Mouse (Mus musculus): ENCODE results near the gene Spag9. TPM values are rescaled to one million over a fixed set of nuclear protein-coding genes. Genes with fewer than 3 reads are reported as not detected.
A peak's percentile ranks its signal among the peaks of the same experiment; 100 is the strongest.

The Spag9 gene
- polyA plus RNA-seq, 1 experiment from 2014 or later, result 96.2 TPM

DNA sequence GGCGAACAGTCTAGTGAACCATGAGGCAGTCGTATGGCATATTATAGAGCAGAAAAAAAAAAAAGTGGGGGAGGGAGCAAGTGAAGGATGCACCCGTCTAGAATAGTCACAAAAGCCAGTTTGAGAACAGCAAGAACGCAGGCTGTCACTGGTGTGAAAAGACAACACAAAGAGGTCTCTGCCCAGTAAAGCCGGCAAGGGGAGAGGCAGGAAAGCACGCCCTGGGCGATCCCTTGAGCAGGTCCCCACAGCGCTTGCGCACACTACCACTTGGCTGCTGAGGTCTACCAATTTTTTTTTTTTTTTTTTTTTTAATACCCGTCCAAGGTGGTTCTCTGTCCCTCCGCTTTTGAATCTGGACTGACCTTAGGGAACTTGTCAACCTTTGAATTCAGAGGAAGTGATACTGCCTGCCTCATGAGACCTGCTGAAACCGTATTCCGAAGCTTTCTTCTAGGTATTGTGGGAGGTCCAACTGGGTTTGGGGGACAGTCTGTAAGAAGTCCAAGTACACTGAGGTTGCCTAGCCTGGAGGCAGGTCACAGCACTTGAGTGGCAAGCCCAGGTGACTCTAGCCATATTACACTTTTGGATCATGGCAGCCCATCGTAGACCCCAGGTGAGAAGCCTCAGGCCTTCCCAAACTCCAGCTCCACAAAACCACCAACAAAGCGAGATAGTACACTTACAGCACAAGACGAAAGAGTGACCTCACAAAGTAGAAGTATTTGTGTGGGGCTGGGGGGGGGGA, 153.8 kb downstream of the Spag9 start:
- 27% methylated on average over 16 of the region's 16 CpGs for WGBS
- Histone ChIP-seq H3K27me3 (replicated peaks) (0 out of 2 replicates have a peak, but pooled peaks cover 8% of the 10 kb centered on the region), H3K27ac (peak overlapping the region; percentile 53; the same call in 1 of the 2 replicates), H3K4me1 (peaks cover 22% of the 10 kb centered on the region; the same call in 1 of the 2 replicates), H3K4me2 (replicated peaks) (peak overlapping the region; percentile 76), H3K4me3 (peak overlapping the region; percentile 38), H3K9me3 (no peaks in the 10 kb centered on the region), H3K9ac (peak overlapping the region; percentile 62), H3K36me3 (no peaks in the 10 kb centered on the region)
- ATAC-seq (ENCODE audit: low FRiP score, low read depth), result peak; percentile 26; the same call in 1 of the 2 replicates

DNA sequence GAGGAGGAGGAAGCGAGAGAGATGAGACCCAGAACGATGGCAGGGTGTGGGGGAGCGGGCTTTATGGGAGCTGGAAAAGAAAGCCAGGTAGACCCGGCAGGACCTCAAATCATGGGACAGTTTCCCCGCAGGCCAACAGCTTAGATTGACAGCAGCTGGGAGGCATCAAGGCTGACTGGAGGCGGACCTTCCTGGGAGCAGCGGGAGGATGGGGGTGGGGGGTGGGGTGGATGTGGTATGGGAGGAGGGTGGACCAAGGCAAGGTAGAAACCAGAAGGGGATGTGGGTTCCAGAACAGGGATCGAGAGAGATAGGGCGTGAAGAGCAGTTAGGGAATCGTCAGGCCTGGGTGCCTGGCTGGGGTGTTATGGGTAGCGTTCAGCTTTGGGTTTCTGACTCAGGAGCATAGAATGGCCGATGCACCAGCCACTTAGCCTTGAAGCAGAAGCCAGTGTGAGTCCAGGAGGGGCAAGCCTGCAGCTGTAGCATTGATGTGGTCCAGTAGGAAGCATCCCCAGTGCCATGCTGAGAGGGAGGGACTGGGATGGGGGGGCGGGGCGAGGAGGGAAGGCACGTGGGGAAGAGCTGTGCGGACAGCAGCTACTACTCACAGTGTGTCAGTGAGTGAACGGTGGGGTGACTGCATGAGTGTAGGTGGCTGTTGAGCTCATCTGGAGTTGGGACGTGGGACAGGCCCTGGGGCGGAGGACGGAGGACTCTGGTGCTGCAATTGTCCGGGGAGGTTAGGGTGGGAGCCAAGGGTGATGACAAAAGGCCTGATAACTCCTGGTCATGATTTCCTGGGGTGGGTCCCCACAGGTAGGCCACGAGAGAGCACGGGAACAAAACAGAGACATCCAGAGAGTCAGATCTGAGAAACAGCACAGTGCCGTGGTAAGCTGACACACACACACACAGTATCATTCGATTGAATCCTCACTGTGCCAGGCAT, 154.9 kb downstream of the Spag9 start:
- H3K9ac ChIP-seq, result no peak overlapping the region
- no peaks in the 10 kb centered on the region for H3K9me3 ChIP-seq
- H3K4me1 ChIP-seq, result peaks cover 22% of the 10 kb centered on the region; the same call in 1 of the 2 replicates
- H3K27ac ChIP-seq, result no peak overlapping the region
- 0 out of 2 replicates have a peak overlapping the region, but pooled peaks have one; percentile 13 for H3K4me2 ChIP-seq (replicated peaks)
- ATAC-seq (ENCODE audit: low FRiP score, low read depth), result peak; percentile 10; the same call in 1 of the 2 replicates
- 35% methylated on average over 25 of the region's 25 CpGs for WGBS
- no peak overlapping the region for H3K4me3 ChIP-seq
- H3K27me3 ChIP-seq (replicated peaks), result 0 out of 2 replicates have a peak, but pooled peaks cover 8% of the 10 kb centered on the region
- H3K36me3 ChIP-seq, result no peaks in the 10 kb centered on the region

- Histone ChIP-seq H3K9ac (no peak overlapping the region), H3K9me3 (no peaks in the 10 kb centered on the region), H3K36me3 (no peaks in the 10 kb centered on the region), H3K4me3 (no peak overlapping the region), H3K27ac (no peak overlapping the region), H3K4me1 (peaks cover 27% of the 10 kb centered on the region), H3K4me2 (replicated peaks) (no peak overlapping the region), H3K27me3 (replicated peaks) (0 out of 2 replicates have a peak, but pooled peaks cover 8% of the 10 kb centered on the region)
- no peak for ATAC-seq (ENCODE audit: low FRiP score, low read depth)
- WGBS, result 87% methylated on average over 3 of the region's 3 CpGs
These were observed 158.3 kb downstream of the Spag9 start for GRCm38 (mm10) chr11:94154201-94154600.

DNA sequence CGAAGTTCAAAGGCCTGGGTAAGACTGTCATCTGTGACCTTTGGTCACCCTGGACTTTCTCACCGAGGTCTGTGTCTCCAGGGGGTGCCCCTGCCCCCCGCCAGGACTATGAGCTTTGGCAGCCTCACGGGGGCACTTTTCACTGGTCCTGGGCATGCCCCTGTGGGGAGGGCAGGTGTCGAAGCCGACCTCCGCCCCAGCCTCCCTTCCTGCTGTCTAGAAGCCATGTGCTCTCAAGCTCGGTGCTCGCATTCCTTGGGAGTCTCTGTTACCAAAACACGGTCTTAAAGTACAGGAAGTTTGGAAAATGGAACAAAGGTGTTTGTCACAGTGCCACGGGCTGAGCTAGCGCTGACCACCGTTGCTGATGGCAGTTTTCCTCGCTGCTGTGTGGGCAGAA, 162.6 kb downstream of the Spag9 start:
- Histone ChIP-seq H3K9me3 (no peaks in the 10 kb centered on the region), H3K4me3 (no peak overlapping the region), H3K27me3 (replicated peaks) (no peaks in the 10 kb centered on the region), H3K9ac (no peak overlapping the region), H3K4me1 (peaks cover 46% of the 10 kb centered on the region), H3K4me2 (replicated peaks) (no peak overlapping the region), H3K36me3 (no peaks in the 10 kb centered on the region), H3K27ac (no peak overlapping the region)
- no peak for ATAC-seq (ENCODE audit: low FRiP score, low read depth)
- 45% methylated on average over 14 of the region's 14 CpGs for WGBS

GRCm38 (mm10) chr11:94159066-94159880, 163.4 kb downstream of the Spag9 start:
- Histone ChIP-seq H3K9me3 (no peaks in the 10 kb centered on the region), H3K27ac (peak overlapping the region; percentile 98), H3K9ac (0 out of 2 replicates have a peak overlapping the region, but pooled peaks have one; percentile 46), H3K36me3 (no peaks in the 10 kb centered on the region), H3K4me3 (no peak overlapping the region), H3K27me3 (replicated peaks) (no peaks in the 10 kb centered on the region), H3K4me2 (replicated peaks) (peak overlapping the region; percentile 54), H3K4me1 (peaks cover 48% of the 10 kb centered on the region)
- 36% methylated on average over 14 of the region's 14 CpGs for WGBS
- no peak for ATAC-seq (ENCODE audit: low FRiP score, low read depth)

- WGBS, result 18% methylated on average over 7 of the region's 7 CpGs
- H3K27me3 ChIP-seq (replicated peaks), result no peaks in the 10 kb centered on the region
- no peaks in the 10 kb centered on the region for H3K36me3 ChIP-seq
- peak overlapping the region; percentile 54 for H3K4me2 ChIP-seq (replicated peaks)
- peak; percentile 17 for ATAC-seq (ENCODE audit: low FRiP score, low read depth)
- peak overlapping the region; percentile 98 for H3K27ac ChIP-seq
- peak overlapping the region; percentile 46 for H3K9ac ChIP-seq
- no peak overlapping the region for H3K4me3 ChIP-seq
- peaks cover 48% of the 10 kb centered on the region for H3K4me1 ChIP-seq
- no peaks in the 10 kb centered on the region for H3K9me3 ChIP-seq
These were observed 164.1 kb downstream of the Spag9 start for GRCm38 (mm10) chr11:94159911-94160415.

- ATAC-seq (ENCODE audit: low FRiP score, low read depth), result peak; percentile 97
- H3K27ac ChIP-seq, result peak overlapping the region; percentile 98
- 5% methylated on average over 23 of the region's 23 CpGs for WGBS
- no peaks in the 10 kb centered on the region for H3K9me3 ChIP-seq
- H3K4me3 ChIP-seq, result peak overlapping the region; percentile 9; the same call in 1 of the 2 replicates
- peak overlapping the region; percentile 54 for H3K4me2 ChIP-seq (replicated peaks)
- H3K4me1 ChIP-seq, result peaks cover 48% of the 10 kb centered on the region
- peak overlapping the region; percentile 46 for H3K9ac ChIP-seq
- no peaks in the 10 kb centered on the region for H3K36me3 ChIP-seq
- H3K27me3 ChIP-seq (replicated peaks), result no peaks in the 10 kb centered on the region
These were observed 164.8 kb downstream of the Spag9 start for GRCm38 (mm10) chr11:94160443-94161266.

- Histone ChIP-seq H3K27ac (peak overlapping the region; percentile 98), H3K36me3 (no peaks in the 10 kb centered on the region), H3K4me2 (replicated peaks) (peak overlapping the region; percentile 54), H3K9ac (peak overlapping the region; percentile 46), H3K9me3 (no peaks in the 10 kb centered on the region), H3K27me3 (replicated peaks) (no peaks in the 10 kb centered on the region), H3K4me1 (peaks cover 48% of the 10 kb centered on the region), H3K4me3 (no peak overlapping the region)
- peak; percentile 19; the same call in 1 of the 2 replicates for ATAC-seq (ENCODE audit: low FRiP score, low read depth)
- WGBS, result 24% methylated on average over 9 of the region's 9 CpGs
These were observed 165.4 kb downstream of the Spag9 start for GRCm38 (mm10) chr11:94161267-94161646.

GRCm38 (mm10) chr11:94161867-94162581, 166.1 kb downstream of the Spag9 start:
- WGBS, result 88% methylated on average over 11 of the region's 11 CpGs
- Histone ChIP-seq H3K27me3 (replicated peaks) (no peaks in the 10 kb centered on the region), H3K9me3 (no peaks in the 10 kb centered on the region), H3K4me2 (replicated peaks) (no peak overlapping the region), H3K27ac (0 out of 2 replicates have a peak overlapping the region, but pooled peaks have one; percentile 98), H3K9ac (no peak overlapping the region), H3K4me1 (peaks cover 48% of the 10 kb centered on the region), H3K36me3 (no peaks in the 10 kb centered on the region), H3K4me3 (no peak overlapping the region)
- no peak for ATAC-seq (ENCODE audit: low FRiP score, low read depth)

DNA sequence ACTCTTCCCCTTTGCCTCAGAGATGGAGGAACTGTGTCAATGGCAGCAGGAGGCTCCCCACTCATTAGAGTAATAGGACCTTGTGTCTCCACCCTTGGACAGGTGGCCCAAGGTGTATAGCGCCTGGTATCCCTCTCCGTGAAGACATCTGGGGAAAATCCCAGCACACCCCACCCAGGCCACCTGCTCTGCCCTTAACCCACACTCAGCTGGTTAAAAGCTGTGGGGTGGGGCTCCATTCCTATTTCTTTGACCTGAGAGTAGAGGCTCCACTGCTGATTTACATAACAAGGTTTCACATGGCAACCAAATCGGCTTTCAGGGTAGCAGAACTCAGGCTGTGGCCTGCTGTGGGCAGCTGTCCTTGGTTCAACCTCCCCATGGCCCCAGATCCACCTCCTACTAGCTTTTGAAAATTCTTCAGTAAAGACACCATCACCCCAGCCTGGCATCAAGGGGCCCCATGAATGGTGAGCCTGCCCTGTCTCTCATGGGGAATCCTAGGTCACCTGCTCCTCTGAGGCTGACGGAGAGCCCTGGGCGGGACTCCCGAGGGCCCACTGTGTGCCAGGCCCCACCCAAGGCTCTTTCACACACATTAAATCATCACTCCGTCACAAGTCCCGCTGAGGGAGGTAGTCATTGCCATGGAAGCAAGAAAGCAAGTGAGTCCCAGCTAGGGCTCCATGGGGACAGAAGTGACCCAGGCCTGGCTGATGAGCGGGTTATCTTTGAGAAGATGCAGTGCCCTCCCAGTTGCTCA, 167.3 kb downstream of the Spag9 start:
- H3K4me2 ChIP-seq (replicated peaks), result no peak overlapping the region
- H3K27me3 ChIP-seq (replicated peaks), result no peaks in the 10 kb centered on the region
- WGBS, result 50% methylated on average over 9 of the region's 9 CpGs
- H3K27ac ChIP-seq, result no peak overlapping the region
- ATAC-seq (ENCODE audit: low FRiP score, low read depth), result no peak
- no peaks in the 10 kb centered on the region for H3K36me3 ChIP-seq
- H3K4me3 ChIP-seq, result no peak overlapping the region
- H3K9ac ChIP-seq, result no peak overlapping the region
- no peaks in the 10 kb centered on the region for H3K9me3 ChIP-seq
- peaks cover 51% of the 10 kb centered on the region for H3K4me1 ChIP-seq

All from neural tube, embryonic 12.5 days (tissue).